Mouse (Mus musculus) heart, embryonic 15.5 days (tissue): ENCODE measurements around the gene Tbxas1. TPM values are rescaled to one million over a fixed set of nuclear protein-coding genes. Genes with fewer than 3 reads are reported as not detected.

Experiments
- ATAC-seq: fragments of 200-750 bp; cut with Nextera tagmentation; replicated peaks from 2 replicates; pipeline ENCODE4 v1.8.0; 2017; ENCODE audit warnings: low read depth, moderate TSS enrichment; ENCODE audit not compliant: insufficient number of reproducible peaks, insufficient read depth, low FRiP score
- H3K27ac ChIP-seq: fragments of 300-500 bp; sonication (generic); 2 replicates; pipeline ENCODE4 v1.5.1; 2015; ENCODE audit warnings: mild to moderate bottlenecking, inconsistent platforms
- H3K27me3 ChIP-seq: fragments of 300-500 bp; sonication (generic); 2 replicates; pipeline ENCODE4 v1.6.1; 2015; ENCODE audit warnings: inconsistent platforms
- H3K36me3 ChIP-seq: fragments of 300-500 bp; sonication (generic); 2 replicates; pipeline ENCODE4 v1.6.1; 2015; ENCODE audit warnings: mild to moderate bottlenecking, inconsistent platforms
- H3K4me1 ChIP-seq: fragments of 300-500 bp; sonication (generic); replicated peaks from 2 replicates; pipeline ENCODE4 v1.6.1; 2015; ENCODE audit warnings: inconsistent platforms
- H3K4me2 ChIP-seq: fragments of 300-500 bp; sonication (generic); 2 replicates; pipeline ENCODE4 v1.6.1; 2015; ENCODE audit warnings: inconsistent platforms, mild to moderate bottlenecking, moderate library complexity
- H3K4me3 ChIP-seq: fragments of 300-500 bp; sonication (generic); 2 replicates; pipeline ENCODE4 v1.5.1; 2015; ENCODE audit warnings: mild to moderate bottlenecking, inconsistent platforms
- H3K9ac ChIP-seq: fragments of 300-500 bp; sonication (generic); 2 replicates; pipeline ENCODE4 v1.6.1; 2015; ENCODE audit warnings: mild to moderate bottlenecking, inconsistent platforms
- H3K9me3 ChIP-seq: fragments of 300-500 bp; sonication (generic); replicated peaks from 2 replicates; pipeline ENCODE4 v1.6.1; 2016; ENCODE audit warnings: inconsistent platforms
- WGBS: fragments of 180-500 bp; shearing (Covaris S2); methylation state at CpG from one replicate; pipeline ENCODE4 v1.1.7; 2015; ENCODE audit warnings: mixed read lengths; 5-methylcytosine and 5-hydroxymethylcytosine counted together
- polyA plus RNA-seq: library from polyadenylated mRNA; unstranded; fragments of >200 nt; fragmentation: Nextera tagmentation; extraction: Ambion mirVana; gene quantifications from 2 replicates; pipeline ENCODE4 v1.2.1, GENCODE M21; 2015

Tbxas1 gene
- polyA plus RNA-seq, 1 experiment from 2014 or later, result 1.5 TPM

DNA sequence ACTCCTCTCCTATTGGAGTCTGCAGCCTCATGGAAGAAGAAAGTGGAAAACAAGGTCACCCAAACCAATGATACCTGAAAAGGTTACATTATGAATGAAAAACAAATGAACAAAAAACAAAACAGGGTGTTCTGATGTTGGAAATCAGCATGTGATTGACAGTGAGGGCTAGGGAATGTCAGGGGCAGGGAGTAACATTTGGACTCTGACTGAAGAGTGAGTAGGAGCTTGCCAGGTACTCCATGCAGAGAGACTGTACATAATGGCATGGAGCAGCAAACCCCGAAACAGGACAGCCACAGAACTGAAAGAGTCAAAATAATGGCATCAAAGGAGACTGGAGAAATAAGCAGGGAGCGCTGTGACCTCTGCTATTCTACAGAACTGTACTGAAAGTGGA, 14.9 kb upstream of the Tbxas1 start:
- H3K4me2 ChIP-seq, result no peak overlapping the region

DNA sequence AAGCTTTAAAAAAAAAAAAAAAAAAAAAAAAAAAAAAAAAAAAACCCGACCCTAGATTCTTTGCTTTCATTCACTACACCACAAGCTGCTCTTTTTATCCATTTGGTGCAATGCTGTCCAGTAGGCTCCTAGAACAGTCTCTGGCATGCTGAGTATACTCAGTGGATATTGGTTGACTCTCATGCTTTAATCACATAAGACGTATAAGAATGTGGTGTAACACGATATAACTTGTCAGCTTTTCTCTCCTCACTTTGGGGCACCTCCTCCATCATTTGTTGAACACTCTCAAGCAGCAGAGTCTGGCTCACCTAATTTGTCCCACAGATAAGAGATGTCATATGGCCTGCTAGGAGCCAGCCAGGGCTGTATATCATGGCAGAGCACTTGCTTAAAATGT, 11.6 kb upstream of the Tbxas1 start:
- no peak overlapping the region for H3K9ac ChIP-seq
- H3K9me3 ChIP-seq, result no peaks in the 10 kb centered on the region
- no peak overlapping the region for H3K4me3 ChIP-seq
- no peaks in the 10 kb centered on the region for H3K27me3 ChIP-seq
- WGBS, result 32% methylated on average over 3 of the region's 3 CpGs
- no peak for ATAC-seq
- H3K4me2 ChIP-seq, result no peak overlapping the region
- H3K4me1 ChIP-seq, result peaks cover 26% of the 10 kb centered on the region
- H3K27ac ChIP-seq, result no peak overlapping the region
- H3K36me3 ChIP-seq, result no peaks in the 10 kb centered on the region

More for the DNA sequence above, 14.9 kb upstream of the Tbxas1 start:
- no peaks in the 10 kb centered on the region for H3K9me3 ChIP-seq
- WGBS, result 67% methylated on average over 2 of the region's 2 CpGs
- no peak overlapping the region for H3K27ac ChIP-seq
- H3K9ac ChIP-seq, result no peak overlapping the region
- H3K36me3 ChIP-seq, result no peaks in the 10 kb centered on the region
- H3K4me1 ChIP-seq, result peaks cover 18% of the 10 kb centered on the region
- no peak for ATAC-seq
- H3K4me3 ChIP-seq, result no peak overlapping the region
- no peaks in the 10 kb centered on the region for H3K27me3 ChIP-seq

GRCm38 (mm10) chr6:38865805-38866204, 9.4 kb upstream of the Tbxas1 start:
- no peak for ATAC-seq
- no peaks in the 10 kb centered on the region for H3K9me3 ChIP-seq
- H3K27ac ChIP-seq, result no peak overlapping the region
- no peak overlapping the region for H3K9ac ChIP-seq
- no peaks in the 10 kb centered on the region for H3K27me3 ChIP-seq
- H3K4me1 ChIP-seq, result peaks cover 24% of the 10 kb centered on the region
- H3K4me2 ChIP-seq, result no peak overlapping the region
- no peaks in the 10 kb centered on the region for H3K36me3 ChIP-seq
- H3K4me3 ChIP-seq, result no peak overlapping the region

DNA sequence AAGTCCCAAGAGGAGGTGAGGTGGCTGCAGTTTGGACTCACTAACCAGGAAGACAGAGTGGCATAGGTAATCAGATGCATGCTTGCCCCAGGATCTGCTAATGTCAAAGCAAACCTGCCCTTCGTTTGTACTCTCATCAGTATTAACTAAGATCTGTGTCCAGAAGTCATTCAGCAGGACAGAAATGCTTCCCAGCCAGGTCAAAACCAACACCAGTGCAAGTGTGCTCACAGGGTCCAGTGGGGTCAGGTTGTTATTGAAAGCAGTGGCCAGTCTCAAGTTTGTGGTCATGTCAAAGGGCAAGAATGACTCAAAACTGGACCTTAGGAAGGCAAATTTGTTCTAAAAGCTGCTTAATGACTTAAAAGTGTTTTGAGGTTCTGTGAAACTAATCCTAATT, 8.8 kb upstream of the Tbxas1 start:
- WGBS, result 89% methylated on average over 1 of the region's 1 CpGs
- no peak overlapping the region for H3K4me2 ChIP-seq
- H3K9me3 ChIP-seq, result no peaks in the 10 kb centered on the region
- no peak for ATAC-seq
- H3K27ac ChIP-seq, result no peak overlapping the region
- H3K36me3 ChIP-seq, result no peaks in the 10 kb centered on the region
- H3K4me3 ChIP-seq, result no peak overlapping the region
- H3K9ac ChIP-seq, result no peak overlapping the region
- peaks cover 21% of the 10 kb centered on the region for H3K4me1 ChIP-seq
- H3K27me3 ChIP-seq, result no peaks in the 10 kb centered on the region

GRCm38 (mm10) chr6:38866761-38867160, 8.4 kb upstream of the Tbxas1 start:
- no peak overlapping the region for H3K4me2 ChIP-seq
- H3K9ac ChIP-seq, result no peak overlapping the region
- no peaks in the 10 kb centered on the region for H3K9me3 ChIP-seq
- H3K4me3 ChIP-seq, result no peak overlapping the region
- H3K27ac ChIP-seq, result no peak overlapping the region
- no peaks in the 10 kb centered on the region for H3K36me3 ChIP-seq
- H3K27me3 ChIP-seq, result no peaks in the 10 kb centered on the region
- 70% methylated on average over 2 of the region's 2 CpGs for WGBS
- peaks cover 21% of the 10 kb centered on the region for H3K4me1 ChIP-seq
- ATAC-seq, result no peak

DNA sequence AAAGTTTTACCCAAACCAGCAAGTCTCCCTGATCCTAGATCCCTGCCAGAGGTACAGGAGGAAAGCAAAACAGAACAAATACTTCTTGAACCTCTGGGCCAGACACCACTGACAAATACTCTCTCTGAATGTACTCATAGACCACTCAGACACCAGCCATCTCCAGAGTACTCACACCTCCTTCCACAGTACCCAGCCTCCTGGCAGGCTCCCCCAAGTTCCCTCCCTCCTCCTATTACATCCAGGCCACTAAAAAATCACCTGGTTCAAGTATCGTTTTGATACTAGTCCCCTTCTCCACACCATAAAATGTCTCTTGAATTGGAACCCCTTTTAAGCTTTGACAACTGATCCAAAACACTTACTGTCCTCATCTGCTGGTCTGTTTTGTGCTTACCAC, 7.9 kb upstream of the Tbxas1 start:
- Histone ChIP-seq H3K4me1 (peaks cover 21% of the 10 kb centered on the region), H3K27ac (no peak overlapping the region), H3K27me3 (no peaks in the 10 kb centered on the region), H3K36me3 (no peaks in the 10 kb centered on the region), H3K9ac (no peak overlapping the region), H3K4me3 (no peak overlapping the region), H3K4me2 (no peak overlapping the region), H3K9me3 (no peaks in the 10 kb centered on the region)
- WGBS, result 56% methylated on average over 1 of the region's 1 CpGs
- no peak for ATAC-seq

GRCm38 (mm10) chr6:38868974-38869373, 6.2 kb upstream of the Tbxas1 start:
- Histone ChIP-seq H3K4me2 (no peak overlapping the region), H3K4me1 (peaks cover 22% of the 10 kb centered on the region), H3K9me3 (no peaks in the 10 kb centered on the region), H3K36me3 (no peaks in the 10 kb centered on the region), H3K27ac (no peak overlapping the region), H3K27me3 (no peaks in the 10 kb centered on the region), H3K4me3 (no peak overlapping the region), H3K9ac (no peak overlapping the region)
- no peak for ATAC-seq
- WGBS, result 88% methylated on average over 1 of the region's 1 CpGs

GRCm38 (mm10) chr6:38870070-38870469, 5.1 kb upstream of the Tbxas1 start:
- Histone ChIP-seq H3K4me1 (peaks cover 16% of the 10 kb centered on the region), H3K9me3 (no peaks in the 10 kb centered on the region), H3K27ac (no peak overlapping the region), H3K27me3 (no peaks in the 10 kb centered on the region), H3K4me3 (no peak overlapping the region), H3K36me3 (no peaks in the 10 kb centered on the region), H3K4me2 (no peak overlapping the region), H3K9ac (no peak overlapping the region)
- no peak for ATAC-seq
- 66% methylated on average over 2 of the region's 2 CpGs for WGBS

GRCm38 (mm10) chr6:38871051-38871450, 4.2 kb upstream of the Tbxas1 start:
- Histone ChIP-seq H3K9ac (no peak overlapping the region), H3K36me3 (no peaks in the 10 kb centered on the region), H3K9me3 (no peaks in the 10 kb centered on the region), H3K4me3 (no peak overlapping the region), H3K4me1 (peaks cover 9% of the 10 kb centered on the region; the same call in 1 of the 2 replicates), H3K27ac (no peak overlapping the region), H3K4me2 (no peak overlapping the region), H3K27me3 (no peaks in the 10 kb centered on the region)
- ATAC-seq, result no peak
- WGBS, result 56% methylated on average over 7 of the region's 7 CpGs

DNA sequence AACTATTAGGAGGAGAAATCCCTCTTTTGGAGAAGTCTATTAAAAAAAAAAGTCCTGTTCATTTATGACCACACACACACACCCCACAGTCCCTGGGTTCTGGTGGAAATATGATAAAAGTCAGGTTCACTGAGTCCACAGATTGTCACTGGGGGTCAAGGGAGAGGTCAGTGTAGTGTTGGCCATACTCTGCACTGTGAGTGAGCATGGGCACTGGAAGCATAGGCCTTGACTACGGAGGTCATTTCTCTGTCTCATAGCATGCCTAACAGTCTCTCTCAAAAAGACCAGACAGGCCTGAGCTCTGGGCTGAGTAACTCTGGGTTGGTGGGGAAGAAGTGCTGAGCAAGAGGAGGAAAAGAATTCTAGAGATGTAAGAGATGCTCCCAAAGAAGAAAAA, 1.9 kb upstream of the Tbxas1 start:
- H3K9me3 ChIP-seq, result no peaks in the 10 kb centered on the region
- H3K27me3 ChIP-seq, result no peaks in the 10 kb centered on the region
- H3K27ac ChIP-seq, result no peak overlapping the region
- WGBS, result 74% methylated on average over 1 of the region's 1 CpGs
- no peak overlapping the region for H3K4me3 ChIP-seq
- ATAC-seq, result no peak
- H3K36me3 ChIP-seq, result no peaks in the 10 kb centered on the region
- no peak overlapping the region for H3K9ac ChIP-seq
- H3K4me2 ChIP-seq, result no peak overlapping the region
- H3K4me1 ChIP-seq, result peaks cover 9% of the 10 kb centered on the region; the same call in 1 of the 2 replicates

DNA sequence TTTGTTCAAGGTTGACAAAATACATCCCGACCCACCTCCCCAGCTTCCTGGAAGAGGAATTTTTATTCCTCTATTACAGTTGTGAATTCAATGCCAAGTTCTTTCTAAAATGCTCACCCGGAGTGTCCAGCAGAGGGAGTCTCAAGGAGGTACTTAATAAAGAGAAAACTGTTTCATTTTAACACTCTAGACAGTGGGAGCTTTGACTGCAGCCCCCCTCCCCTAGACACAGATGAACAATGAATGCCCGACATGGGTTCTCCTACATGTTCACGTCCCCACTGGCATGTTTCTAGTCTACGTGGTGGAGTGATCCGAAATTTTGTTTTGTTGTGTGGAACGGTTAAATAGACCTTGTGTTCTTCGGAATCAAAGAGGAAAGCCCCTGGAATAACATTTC, 1.2 kb upstream of the Tbxas1 start:
- 12% methylated on average over 8 of the region's 8 CpGs for WGBS

GRCm38 (mm10) chr6:38874565-38875257, 493 bp upstream of the Tbxas1 start:
- Histone ChIP-seq H3K4me3 (peak overlapping the region; percentile 94), H3K36me3 (no peaks in the 10 kb centered on the region), H3K4me2 (peak overlapping the region; percentile 75), H3K9ac (peak overlapping the region; percentile 98), H3K9me3 (no peaks in the 10 kb centered on the region), H3K27ac (peak overlapping the region; percentile 92), H3K27me3 (no peaks in the 10 kb centered on the region), H3K4me1 (peaks cover 9% of the 10 kb centered on the region; the same call in 1 of the 2 replicates)
- under 1% methylated on average over 23 of the region's 23 CpGs for WGBS
- no peak for ATAC-seq

More for the DNA sequence above, 1.2 kb upstream of the Tbxas1 start:
- Histone ChIP-seq H3K9me3 (no peaks in the 10 kb centered on the region), H3K27me3 (no peaks in the 10 kb centered on the region), H3K36me3 (no peaks in the 10 kb centered on the region), H3K4me1 (peaks cover 9% of the 10 kb centered on the region; the same call in 1 of the 2 replicates), H3K4me3 (peak overlapping the region; percentile 94), H3K4me2 (peak overlapping the region; percentile 75), H3K9ac (peak overlapping the region; percentile 98; the same call in 1 of the 2 replicates), H3K27ac (peak overlapping the region; percentile 92; the same call in 1 of the 2 replicates)
- ATAC-seq, result no peak
